Mouse (Mus musculus): ENCODE measurements around the gene Alg14.

Gene Alg14

DNA sequence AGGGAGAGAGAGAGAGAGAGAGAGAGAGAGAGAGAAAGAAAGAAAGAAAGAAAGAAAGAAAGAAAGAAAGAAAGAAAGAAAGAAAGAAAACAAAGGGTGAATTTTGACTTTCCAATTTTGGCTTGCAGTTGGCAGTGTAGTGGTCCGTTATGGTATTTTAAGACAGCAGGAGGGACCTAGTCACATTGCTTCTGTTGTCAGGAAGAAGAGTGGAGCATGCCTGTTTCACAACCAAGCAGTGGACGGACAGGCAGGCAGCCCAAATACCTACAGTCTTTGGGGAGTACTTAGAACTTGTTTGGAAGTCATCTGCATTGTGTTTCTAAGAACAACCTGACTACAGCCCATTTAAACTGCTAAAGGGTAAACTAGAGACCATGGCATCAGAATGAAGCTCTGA is 47.1 kb downstream of the Alg14 start:
- DNase-seq (ENCODE audit: low spot score), result no peak

DNA sequence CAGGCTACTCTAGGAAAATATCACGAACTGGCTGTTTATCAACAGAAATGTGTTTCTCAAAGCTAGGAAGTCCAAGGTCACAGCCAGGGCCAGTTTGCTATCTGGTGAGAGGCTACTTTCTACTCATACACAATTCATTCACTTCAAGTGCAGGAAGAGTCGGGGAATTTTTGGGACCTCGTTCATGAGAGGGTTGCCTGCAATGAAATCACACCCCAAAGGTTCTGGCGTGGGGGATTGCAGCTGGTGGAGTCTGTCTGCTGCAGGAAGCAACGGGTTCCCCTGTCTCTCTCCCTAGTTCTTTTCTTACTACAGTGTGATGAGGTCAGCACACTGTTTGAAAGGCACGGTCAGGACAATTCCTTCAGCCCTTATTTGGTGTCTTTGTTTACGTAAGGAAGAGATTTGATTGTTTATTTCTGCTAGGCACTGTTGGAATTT is 48.8 kb downstream of the Alg14 start:
- no peak for DNase-seq (ENCODE audit: low spot score)

DNA sequence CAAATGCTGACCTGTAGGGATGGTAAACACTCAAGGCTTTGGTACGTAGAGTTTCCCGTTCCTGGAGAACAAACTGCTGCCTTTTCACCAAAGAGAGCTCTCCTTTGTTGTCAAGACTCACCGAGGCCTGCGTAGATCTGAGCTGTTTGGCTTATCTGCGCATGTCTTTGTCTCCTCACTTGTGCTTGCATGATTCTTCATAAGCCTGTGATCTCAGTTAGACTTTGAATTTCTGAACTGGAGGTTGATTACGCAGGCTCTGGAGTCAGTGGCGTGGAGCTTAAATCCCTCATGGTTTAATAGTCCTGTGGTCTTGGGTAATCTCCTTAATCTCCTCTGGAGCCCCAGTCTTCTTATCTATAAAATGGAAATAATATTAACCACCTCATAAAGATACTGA is 51.7 kb downstream of the Alg14 start:
- no peak for DNase-seq (ENCODE audit: low spot score)

DNA sequence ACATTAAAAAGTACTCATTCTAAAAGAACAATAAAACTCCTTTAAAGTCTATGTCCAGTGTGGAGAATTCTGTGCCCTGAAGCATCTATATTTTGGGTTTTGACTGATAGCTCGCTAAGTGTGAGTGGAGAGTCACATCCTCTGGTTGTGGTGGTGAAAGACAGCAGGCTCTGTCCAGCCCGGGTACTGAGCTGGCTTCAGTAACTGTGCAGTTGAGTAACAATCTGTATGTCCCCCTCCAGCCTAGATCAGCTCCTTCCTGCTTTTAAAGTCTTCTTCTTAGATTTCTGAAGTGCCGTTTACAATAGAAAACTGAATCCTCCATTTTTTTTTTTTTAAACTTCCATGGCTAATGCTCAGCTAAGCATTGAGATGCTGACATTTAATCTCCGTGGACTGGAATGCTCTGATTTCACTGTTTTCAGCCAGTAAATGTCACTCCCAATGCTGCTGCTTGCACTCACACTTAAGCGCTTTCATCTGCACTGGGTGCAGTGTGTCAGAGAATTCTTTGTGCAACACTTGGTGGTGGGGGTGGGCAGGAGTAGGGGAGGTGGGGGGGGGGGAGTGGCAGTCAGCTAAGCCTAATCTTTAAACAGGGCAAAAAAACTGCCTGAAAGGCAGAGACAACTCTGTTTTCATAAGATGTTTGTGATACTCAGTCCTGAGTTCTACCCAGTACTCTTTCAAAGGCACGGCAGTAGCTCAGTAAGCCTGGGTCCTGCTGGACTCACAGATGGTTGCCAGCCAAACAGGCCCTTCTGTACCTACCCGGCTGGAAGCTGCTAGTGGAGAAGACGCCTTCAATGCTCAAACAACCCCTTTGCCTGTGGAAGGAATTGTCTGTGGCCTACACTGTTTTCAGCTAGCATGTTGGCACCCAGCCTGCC is 52.7 kb downstream of the Alg14 start:
- DNase-seq (ENCODE audit: low spot score), result peak; percentile 12

DNA sequence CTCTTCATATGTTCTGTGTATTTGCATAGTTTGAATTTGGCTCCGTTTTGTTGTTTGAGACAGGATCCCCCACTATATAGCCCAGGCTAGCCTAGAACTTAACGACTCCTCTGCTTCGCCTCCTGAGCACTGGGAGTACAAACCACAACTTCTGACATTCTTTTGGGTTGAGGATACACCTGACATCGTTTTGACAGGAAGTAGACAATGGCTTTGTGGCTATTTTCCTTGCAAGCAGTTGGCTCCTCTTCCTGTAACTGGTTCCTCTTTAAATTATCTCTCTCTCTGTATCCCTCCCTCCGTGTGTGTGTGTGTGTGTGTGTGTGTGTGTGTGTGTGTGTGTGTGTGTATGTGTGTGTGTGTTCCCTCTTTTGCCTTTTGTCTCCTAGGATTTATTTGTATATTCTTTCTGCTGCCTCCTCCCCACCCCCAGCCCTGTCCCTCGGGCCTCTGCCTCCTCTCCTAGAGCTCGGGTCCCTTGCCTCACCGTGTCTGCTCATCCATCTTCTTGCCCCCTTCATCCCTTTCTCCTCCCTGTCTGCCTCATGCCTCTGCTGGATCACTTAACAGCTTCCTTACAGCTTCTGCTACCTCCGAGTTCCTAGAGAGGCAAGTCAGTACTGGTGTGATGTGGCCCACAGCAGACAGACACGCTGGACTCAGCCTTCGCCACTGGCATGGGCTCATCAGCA is 53.5 kb downstream of the Alg14 start:
- no peak for DNase-seq (ENCODE audit: low spot score)

DNA sequence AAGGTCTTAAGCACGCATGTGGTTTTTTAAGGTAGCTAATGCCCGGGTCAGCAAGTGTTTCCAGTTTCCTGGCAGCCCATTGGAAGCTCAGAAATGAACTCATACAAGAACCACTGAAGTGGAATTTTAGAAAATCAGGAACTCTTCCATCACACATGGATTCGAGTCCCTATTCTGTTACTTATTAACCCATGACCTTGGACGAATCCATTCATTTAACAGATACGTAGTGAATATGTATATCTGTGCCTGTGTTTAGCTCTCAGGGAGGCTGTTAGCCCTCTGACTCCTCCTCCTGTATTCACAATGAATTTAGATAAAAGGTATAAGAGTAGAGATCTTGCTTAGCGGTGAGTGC is 54.0 kb downstream of the Alg14 start:
- DNase-seq (ENCODE audit: low spot score), result no peak

DNA sequence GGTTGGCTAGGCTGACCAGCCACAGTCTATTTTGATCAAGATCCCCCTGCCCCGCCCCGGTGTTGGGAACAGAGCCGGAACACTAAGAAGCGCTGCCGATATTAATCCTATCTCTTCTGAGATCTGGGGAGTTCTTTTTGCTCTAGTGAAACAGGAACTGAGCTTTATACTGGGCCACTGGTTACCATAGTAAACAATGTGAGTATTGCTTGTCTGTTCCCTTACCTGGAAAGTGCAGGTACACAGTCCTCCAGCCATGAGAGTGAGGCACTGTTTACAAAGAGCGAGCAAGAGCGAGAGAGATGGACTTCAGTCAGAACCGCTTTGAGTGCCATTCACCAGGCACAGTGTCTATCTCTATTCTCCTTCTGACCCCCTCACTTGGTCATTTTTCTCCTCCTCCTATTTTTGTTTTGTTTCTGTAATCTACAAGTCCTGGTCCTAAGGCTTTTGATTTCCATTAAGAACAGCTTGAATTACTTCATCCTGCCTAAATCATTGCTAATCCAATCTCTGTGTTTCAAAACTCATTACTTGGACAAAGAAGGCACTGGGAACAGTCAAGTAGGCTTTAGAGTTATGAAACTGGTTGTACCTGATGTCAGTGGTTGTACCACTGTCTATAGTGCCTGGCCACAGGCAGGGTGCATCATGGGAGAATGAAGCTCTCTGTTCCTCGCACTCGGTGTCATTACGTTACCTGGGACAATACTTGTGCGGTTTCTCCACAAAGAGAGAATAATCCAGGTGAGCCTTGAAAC is 55.1 kb downstream of the Alg14 start:
- no peak for DNase-seq (ENCODE audit: low spot score)

DNA sequence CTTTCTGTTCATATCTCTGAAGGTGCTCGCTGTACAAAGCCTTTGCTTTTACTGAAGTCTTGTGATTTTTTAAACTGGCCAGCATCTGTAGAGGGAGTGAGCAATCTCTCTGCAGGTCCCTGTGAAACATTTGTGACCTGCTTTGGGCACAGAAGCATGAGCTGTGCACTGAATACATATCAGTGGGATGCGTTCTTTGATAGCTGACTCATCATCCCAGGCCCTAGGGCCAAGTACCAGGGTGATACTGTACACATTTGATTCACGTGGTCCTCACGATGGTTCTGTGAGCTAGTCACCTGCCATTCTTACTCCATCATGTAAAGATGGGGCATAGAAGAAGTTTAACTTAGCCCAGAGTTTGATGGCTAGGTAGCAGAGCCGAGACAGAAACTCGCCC is 57.2 kb downstream of the Alg14 start:
- no peak for DNase-seq (ENCODE audit: low spot score)

DNA sequence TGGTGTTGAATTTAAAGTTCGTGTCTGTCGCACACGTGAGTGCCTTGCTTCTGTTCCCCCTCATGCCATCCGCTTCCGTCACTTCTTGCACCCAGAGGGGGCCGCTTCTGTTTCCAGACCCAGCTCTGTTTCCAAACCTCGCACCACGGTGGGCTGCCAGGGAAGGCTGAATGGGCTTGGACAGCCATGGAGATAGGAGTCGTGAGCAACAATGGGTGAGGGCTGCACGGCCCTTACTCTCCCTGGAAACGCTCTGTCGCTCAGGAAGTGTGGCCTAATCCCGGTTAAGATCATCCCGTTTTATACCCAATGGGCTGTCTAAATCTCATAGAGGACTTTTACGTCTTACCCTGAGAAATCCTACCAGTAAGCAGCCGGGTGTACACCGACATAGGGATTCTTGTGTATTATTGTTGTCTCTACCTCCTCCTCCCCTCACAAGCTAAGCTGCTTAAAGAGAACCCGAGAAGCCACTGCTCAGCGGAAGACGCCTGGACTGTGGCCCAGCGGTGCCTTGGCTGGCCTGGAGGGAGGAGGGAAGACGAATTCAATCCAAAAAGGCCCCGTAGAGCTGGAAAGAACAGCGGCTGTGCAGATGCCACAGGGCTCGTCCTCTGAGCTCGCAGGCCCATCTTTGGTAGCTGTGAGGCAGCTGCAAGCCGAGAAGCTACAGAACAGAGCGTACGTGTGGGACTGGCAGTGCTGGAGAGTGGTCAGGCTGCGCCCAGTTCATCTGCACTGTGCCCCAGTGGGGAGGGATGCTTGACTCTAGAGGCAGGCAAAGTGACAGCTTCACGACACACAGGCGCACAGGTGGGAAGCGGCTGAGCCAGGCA is 58.0 kb downstream of the Alg14 start:
- DNase-seq (ENCODE audit: low spot score), result peak; percentile 30

DNA sequence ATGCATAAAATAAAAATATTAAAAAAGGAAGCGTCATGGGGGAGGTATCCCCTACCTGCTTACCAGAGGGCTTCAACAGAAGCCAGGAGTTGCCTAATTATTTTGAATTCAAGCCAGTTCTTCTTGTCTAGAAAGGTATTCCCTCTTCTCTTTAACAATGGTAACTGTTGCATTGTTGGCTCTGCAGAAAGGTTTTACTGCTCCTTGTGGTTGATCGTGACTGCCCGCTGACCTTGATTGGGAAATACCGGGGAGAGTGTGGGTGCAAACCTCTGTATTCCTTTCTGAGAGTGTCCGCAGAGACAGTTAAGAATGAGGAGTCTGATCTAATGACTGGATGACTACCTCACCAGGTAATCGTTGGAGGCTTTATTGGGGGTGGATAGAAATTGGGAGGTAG is 59.7 kb downstream of the Alg14 start:
- no peak for DNase-seq (ENCODE audit: low spot score)

DNA sequence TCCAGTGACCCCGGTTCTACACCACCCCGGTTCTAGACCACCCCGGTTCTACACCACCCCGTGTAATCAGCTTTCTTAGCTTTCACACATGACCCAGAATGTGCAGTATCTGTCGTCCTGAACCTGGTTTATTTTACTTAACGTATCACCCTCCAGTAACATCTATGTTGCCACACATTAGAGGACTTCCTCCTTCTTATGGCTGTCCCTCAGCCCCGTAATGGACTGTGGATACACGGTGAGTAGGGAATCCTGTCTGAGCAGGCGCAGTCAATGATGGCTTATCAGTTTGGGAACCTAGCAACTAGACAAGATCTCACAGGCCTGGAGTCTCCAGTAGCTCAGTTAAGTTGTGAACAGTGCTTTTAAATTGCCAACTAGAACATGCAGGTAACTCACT is 62.7 kb downstream of the Alg14 start:
- DNase-seq (ENCODE audit: low spot score), result no peak

DNA sequence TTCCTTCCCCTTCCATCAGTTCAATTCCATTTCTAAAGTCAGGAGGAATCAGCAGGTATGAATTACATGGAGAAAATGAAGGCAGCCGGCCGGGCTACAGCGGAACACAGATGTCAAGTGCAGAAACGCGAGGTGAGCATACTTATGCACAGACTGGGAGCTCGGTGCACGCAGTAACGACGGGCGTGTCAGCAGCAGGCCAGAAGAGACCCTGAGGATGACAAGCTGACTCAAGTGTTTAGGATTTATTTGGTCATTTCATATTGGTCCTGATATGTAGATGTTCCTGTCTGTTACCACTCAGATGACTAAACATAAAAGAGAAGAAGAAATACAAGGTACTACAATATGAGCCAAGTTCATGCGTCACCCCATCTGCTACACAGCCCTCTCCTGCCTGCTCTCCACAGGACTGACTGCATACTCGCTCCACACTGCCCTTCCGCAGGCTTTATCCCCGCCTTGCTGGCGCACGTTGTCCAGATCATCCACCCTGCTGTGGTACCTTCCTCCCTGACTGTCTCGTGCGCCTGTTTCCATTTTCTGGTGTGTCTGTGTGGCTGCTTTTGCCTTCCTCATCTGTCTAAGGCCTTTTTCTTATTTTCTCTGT is 63.4 kb downstream of the Alg14 start:
- no peak for DNase-seq (ENCODE audit: low spot score)

DNA sequence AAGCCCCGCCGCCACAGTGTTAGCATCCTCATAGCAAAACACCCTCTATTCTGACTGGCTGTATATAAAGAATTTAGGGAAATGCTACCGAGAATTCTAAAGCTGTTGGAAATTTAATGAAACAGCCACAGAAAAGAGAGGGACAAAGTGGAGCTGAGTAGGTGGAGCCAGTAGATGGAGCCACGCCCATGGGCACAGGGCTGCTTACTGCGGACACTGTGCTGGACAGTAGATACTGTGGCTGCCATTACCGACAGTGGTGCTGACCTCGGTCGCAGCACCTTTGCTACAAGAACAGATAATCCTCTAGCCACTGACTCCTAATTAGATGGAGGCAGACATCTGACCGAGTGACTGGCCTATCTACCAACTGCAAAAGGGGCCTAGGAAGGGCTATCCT is 64.0 kb downstream of the Alg14 start:
- DNase-seq (ENCODE audit: low spot score), result no peak

DNA sequence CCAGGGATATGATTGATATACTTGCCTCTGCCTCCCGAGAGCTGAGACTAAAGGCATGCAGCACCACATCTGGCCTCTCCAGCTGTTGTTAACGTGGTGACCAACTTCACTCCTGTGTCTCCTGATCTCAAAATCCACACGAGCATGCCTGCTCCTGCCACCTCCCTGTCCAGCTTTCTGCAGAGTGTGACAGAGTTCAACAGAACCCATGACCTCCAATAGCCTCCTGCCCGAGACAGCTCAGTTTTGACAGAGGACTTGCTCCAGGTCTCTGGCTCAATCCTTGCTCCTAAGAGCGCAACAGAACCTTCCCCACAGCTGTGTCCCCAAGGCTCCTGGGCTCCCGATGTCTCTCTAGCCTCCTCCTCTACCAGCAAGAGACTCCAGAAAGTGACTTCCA is 64.5 kb downstream of the Alg14 start:
- no peak for DNase-seq (ENCODE audit: low spot score)

DNA sequence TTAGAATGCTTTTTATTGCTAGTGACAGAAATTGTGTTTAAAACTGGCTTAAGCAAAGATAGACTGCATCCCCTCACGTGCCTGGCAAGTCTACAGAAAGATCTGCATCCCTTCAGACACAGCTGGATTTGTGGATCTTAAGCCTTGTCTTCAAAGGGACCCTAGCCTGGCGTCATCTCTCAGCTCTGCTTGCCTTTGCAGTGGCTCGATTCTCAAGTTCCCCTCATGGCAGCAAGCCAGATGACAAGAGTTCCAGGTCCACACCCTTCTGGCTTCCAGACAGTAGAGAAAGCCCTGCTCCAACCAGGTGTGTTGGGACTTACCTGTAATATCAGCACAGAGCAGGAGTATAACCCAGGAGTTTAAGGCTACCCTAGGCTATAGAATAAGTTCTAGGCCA is 65.5 kb downstream of the Alg14 start:
- DNase-seq (ENCODE audit: low spot score), result no peak

DNA sequence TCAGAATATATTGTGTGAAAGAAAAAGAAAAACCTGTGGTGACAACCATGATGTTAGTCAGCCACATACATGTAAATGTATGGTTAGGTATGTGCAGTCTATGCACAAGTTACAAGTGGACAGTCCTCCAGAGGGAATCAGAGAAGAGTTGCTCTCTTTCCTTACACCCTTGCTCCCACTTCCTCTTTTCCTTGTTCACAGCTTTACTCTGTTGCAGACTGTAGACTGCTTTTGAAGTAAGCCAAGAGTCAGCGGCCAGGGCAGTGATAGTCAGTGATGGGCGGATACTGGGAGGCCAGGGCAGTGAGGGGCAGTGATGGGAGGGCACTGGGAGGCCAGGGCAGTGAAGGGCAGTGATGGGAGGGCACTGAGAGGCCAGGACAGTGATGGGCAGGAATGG is 66.7 kb downstream of the Alg14 start:
- DNase-seq (ENCODE audit: low spot score), result no peak

DNA sequence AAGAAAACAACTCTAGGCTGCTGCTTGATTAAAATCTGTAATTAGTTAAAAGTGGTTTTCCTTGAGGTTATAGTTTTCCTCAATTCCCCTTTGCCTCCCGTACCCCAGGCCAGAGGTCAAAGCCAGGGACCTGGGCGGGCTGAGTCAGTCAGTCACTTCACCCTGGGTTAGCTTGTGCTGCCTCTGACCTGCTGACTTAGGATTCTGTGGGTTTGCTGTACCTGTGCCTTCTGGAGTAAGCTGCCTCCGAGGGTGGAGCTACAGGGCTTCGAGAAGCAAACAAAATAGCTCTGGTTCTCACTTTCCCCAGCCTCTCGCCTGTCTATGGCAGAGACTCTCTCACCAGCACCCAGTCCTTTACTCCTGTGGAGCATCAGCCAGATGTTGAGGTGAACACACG is 67.3 kb downstream of the Alg14 start:
- DNase-seq (ENCODE audit: low spot score), result no peak

DNA sequence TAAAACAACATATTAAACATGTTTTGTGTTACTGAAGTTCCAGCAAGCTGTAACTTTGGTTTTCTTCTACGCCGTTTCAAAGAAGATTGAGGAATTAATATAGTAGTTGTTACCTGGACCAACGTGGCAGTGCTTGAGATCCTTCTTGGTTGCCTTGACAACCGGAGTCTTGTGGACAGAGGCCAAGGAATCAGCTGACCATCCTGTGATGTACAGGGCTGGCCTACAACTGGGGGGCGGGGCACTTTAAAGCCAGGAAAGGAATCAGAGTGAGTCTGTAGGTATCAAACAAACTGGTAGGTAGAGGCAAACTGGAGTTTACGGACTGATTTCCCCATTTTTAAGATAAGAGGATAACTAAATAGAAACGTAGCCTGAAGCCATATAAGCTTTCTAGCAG is 67.7 kb downstream of the Alg14 start:
- DNase-seq (ENCODE audit: low spot score), result no peak

DNA sequence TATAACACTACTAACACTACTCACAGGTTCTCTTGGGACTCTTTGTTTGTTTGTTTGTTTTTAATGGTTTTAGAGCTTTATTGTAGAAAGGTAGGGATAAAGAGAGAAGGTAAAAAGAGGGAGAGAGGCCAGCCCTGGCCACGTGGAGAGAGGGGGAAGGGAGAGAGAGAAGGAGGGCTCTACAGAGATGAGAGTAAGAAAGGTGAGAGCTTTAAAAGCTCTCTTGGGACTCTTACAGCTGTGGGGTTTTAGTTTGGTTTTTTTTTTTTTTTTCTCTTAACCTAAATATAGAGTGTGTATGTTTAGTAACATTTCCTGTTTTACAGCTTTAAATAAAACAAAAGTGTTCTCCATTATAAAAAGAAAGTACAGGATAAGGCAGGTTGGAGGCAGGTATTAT is 70.4 kb downstream of the Alg14 start:
- DNase-seq (ENCODE audit: low spot score), result no peak

DNA sequence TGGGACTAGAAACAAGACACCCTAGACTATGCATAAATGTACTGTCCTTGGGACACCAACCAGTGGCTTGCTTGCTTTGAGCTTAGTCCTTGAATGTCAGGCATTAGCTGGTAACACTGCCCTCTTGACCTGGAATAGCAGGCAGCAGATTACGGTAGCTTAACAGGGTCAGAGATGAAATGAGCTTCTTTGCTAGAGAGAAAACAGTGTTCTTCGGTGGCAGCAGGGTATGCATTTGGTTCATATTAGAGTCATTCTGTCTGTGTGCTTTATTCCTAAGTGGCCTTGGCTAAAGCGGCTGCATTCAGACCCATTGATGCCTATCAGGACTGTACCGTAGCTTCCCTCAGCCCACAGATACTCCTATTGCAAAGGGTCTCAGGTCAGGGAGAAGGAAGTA is 72.8 kb downstream of the Alg14 start:
- DNase-seq (ENCODE audit: low spot score), result no peak

DNA sequence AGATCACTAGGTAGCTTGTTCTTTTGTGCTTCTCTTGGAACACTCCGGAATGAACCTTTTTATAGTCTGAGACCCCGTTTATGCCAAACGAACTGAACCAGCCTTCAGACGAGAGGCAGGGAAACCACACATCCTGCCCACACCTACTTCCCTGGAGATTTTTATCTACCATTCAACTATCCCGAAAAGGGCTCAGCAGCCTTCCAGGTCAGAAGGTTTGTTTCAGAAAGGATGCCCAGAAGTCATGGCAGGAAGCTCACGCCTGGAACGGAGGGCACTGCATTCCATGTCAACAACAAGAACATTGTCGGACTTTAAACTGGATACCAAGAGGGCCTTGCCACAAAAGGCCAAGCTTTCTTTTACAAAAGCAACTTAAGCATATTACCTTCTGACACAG is 73.6 kb downstream of the Alg14 start:
- DNase-seq (ENCODE audit: low spot score), result no peak

DNA sequence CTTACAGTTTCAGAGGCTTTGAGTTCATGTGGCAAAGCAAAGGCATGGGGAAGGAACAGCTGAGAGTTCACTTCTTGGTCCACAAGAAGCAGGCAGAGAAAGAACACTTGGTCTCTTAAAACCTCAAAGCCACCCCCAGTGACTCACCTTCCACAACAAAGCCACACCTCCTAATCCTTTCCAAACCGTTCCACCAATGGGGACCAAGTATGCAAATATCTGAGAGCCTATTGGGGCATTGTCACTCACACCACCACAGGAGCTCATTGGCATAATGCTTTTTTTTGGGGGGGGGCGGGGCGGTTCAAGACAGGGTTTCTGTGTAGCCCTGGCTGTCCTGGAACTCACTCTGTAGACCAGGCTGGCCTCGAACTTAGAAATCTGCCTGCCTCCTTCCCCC is 77.0 kb downstream of the Alg14 start:
- no peak for DNase-seq (ENCODE audit: low spot score)
